Mouse (Mus musculus): ENCODE data around the gene Smyd4. TPM values are rescaled to one million over a fixed set of nuclear protein-coding genes. Genes with fewer than 3 reads are reported as not detected.
A peak's percentile ranks its signal among the peaks of the same experiment; 100 is the strongest.

The Smyd4 gene
- polyA plus RNA-seq, 1 experiment = 7.2 TPM

GRCm38 (mm10) chr11:75439951-75440350 is 91.7 kb downstream of the Smyd4 start:
- peaks cover 29% of the 10 kb centered on the region for H3K4me1 ChIP-seq (ENCODE audit: control insufficient read depth, insufficient read depth, low read length)
- 91% methylated on average over 3 of the region's 3 CpGs for WGBS
- no peaks in the 10 kb centered on the region for H3K27me3 ChIP-seq (replicated peaks; ENCODE audit: control insufficient read depth, insufficient read depth, low read length)
- H3K4me3 ChIP-seq (ENCODE audit: insufficient read depth, low read depth, low read length) = no peak overlapping the region
- peak; percentile 66 for DNase-seq
- no peak for TF ChIP-seq CTCF (conservative IDR thresholded peaks at IDR 0.05; ENCODE audit: insufficient read depth, insufficient read length, low read depth, low read length)
- no peak for TF ChIP-seq POLR2A (IDR thresholded peaks at IDR 0.05; ENCODE audit: low read depth, low read length)
- no peaks in the 10 kb centered on the region for H3K36me3 ChIP-seq (ENCODE audit: control insufficient read depth, insufficient read depth, low read length)
- no peak overlapping the region for H3K27ac ChIP-seq (ENCODE audit: insufficient read depth, low read depth, low read length)

GRCm38 (mm10) chr11:75441034-75441433 is 92.8 kb downstream of the Smyd4 start:
- WGBS = 90% methylated on average over 7 of the region's 7 CpGs
- Histone ChIP-seq H3K4me3 (ENCODE audit: insufficient read depth, low read depth, low read length) (no peak overlapping the region), H3K27me3 (replicated peaks; ENCODE audit: control insufficient read depth, insufficient read depth, low read length) (no peaks in the 10 kb centered on the region), H3K4me1 (ENCODE audit: control insufficient read depth, insufficient read depth, low read length) (peaks cover 29% of the 10 kb centered on the region), H3K27ac (ENCODE audit: insufficient read depth, low read depth, low read length) (no peak overlapping the region), H3K36me3 (ENCODE audit: control insufficient read depth, insufficient read depth, low read length) (peaks cover 7% of the 10 kb centered on the region)
- no peak for DNase-seq
- TF ChIP-seq POLR2A (IDR thresholded peaks at IDR 0.05; ENCODE audit: low read depth, low read length) = no peak
- no peak for TF ChIP-seq CTCF (conservative IDR thresholded peaks at IDR 0.05; ENCODE audit: insufficient read depth, insufficient read length, low read depth, low read length)

GRCm38 (mm10) chr11:75441601-75442000 is 93.4 kb downstream of the Smyd4 start:
- peaks cover 29% of the 10 kb centered on the region for H3K4me1 ChIP-seq (ENCODE audit: control insufficient read depth, insufficient read depth, low read length)
- WGBS = 59% methylated on average over 16 of the region's 16 CpGs
- TF ChIP-seq CTCF (conservative IDR thresholded peaks at IDR 0.05; ENCODE audit: insufficient read depth, insufficient read length, low read depth, low read length) (0 out of 2 replicates have a peak, but pooled peaks have one; percentile 9), POLR2A (IDR thresholded peaks at IDR 0.05; ENCODE audit: low read depth, low read length) (no peak)
- H3K27me3 ChIP-seq (replicated peaks; ENCODE audit: control insufficient read depth, insufficient read depth, low read length) = no peaks in the 10 kb centered on the region
- DNase-seq = peak; percentile 89
- H3K36me3 ChIP-seq (ENCODE audit: control insufficient read depth, insufficient read depth, low read length) = peaks cover 7% of the 10 kb centered on the region
- 0 out of 2 replicates have a peak overlapping the region, but pooled peaks have one; percentile 4 for H3K27ac ChIP-seq (ENCODE audit: insufficient read depth, low read depth, low read length)
- H3K4me3 ChIP-seq (ENCODE audit: insufficient read depth, low read depth, low read length) = no peak overlapping the region

GRCm38 (mm10) chr11:75443711-75444110 is 95.5 kb downstream of the Smyd4 start:
- peak overlapping the region; percentile 58 for H3K27ac ChIP-seq (ENCODE audit: insufficient read depth, low read depth, low read length)

GRCm38 (mm10) chr11:75448575-75448974 is 100.3 kb downstream of the Smyd4 start:
- Histone ChIP-seq H3K4me3 (ENCODE audit: insufficient read depth, low read depth, low read length) (no peak overlapping the region), H3K36me3 (ENCODE audit: control insufficient read depth, insufficient read depth, low read length) (peaks cover 7% of the 10 kb centered on the region), H3K27me3 (replicated peaks; ENCODE audit: control insufficient read depth, insufficient read depth, low read length) (no peaks in the 10 kb centered on the region), H3K4me1 (ENCODE audit: control insufficient read depth, insufficient read depth, low read length) (peaks cover 12% of the 10 kb centered on the region), H3K27ac (ENCODE audit: insufficient read depth, low read depth, low read length) (no peak overlapping the region)
- 79% methylated on average over 3 of the region's 3 CpGs for WGBS
- TF ChIP-seq CTCF (conservative IDR thresholded peaks at IDR 0.05; ENCODE audit: insufficient read depth, insufficient read length, low read depth, low read length) (no peak), POLR2A (IDR thresholded peaks at IDR 0.05; ENCODE audit: low read depth, low read length) (no peak)
- no peak for DNase-seq

More at GRCm38 (mm10) chr11:75443711-75444110, 95.5 kb downstream of the Smyd4 start:
- no peak overlapping the region for H3K4me3 ChIP-seq (ENCODE audit: insufficient read depth, low read depth, low read length)
- no peaks in the 10 kb centered on the region for H3K27me3 ChIP-seq (replicated peaks; ENCODE audit: control insufficient read depth, insufficient read depth, low read length)
- TF ChIP-seq POLR2A (IDR thresholded peaks at IDR 0.05; ENCODE audit: low read depth, low read length) (no peak), CTCF (conservative IDR thresholded peaks at IDR 0.05; ENCODE audit: insufficient read depth, insufficient read length, low read depth, low read length) (0 out of 2 replicates have a peak, but pooled peaks have one; percentile 14)
- WGBS = 57% methylated on average over 8 of the region's 8 CpGs
- H3K4me1 ChIP-seq (ENCODE audit: control insufficient read depth, insufficient read depth, low read length) = peaks cover 29% of the 10 kb centered on the region
- peaks cover 7% of the 10 kb centered on the region for H3K36me3 ChIP-seq (ENCODE audit: control insufficient read depth, insufficient read depth, low read length)
- peak; percentile 95 for DNase-seq

- DNase-seq = no peak
- H3K4me1 ChIP-seq (ENCODE audit: control insufficient read depth, insufficient read depth, low read length) = peaks cover 6% of the 10 kb centered on the region
- no peaks in the 10 kb centered on the region for H3K27me3 ChIP-seq (replicated peaks; ENCODE audit: control insufficient read depth, insufficient read depth, low read length)
- TF ChIP-seq POLR2A (IDR thresholded peaks at IDR 0.05; ENCODE audit: low read depth, low read length) (no peak), CTCF (conservative IDR thresholded peaks at IDR 0.05; ENCODE audit: insufficient read depth, insufficient read length, low read depth, low read length) (no peak)
- 68% methylated on average over 7 of the region's 7 CpGs for WGBS
- H3K27ac ChIP-seq (ENCODE audit: insufficient read depth, low read depth, low read length) = no peak overlapping the region
- peaks cover 7% of the 10 kb centered on the region for H3K36me3 ChIP-seq (ENCODE audit: control insufficient read depth, insufficient read depth, low read length)
- H3K4me3 ChIP-seq (ENCODE audit: insufficient read depth, low read depth, low read length) = no peak overlapping the region
Measured at GRCm38 (mm10) chr11:75449695-75450094, 101.5 kb downstream of the Smyd4 start.

GRCm38 (mm10) chr11:75450304-75450908 is 102.2 kb downstream of the Smyd4 start:
- TF ChIP-seq POLR2A (IDR thresholded peaks at IDR 0.05; ENCODE audit: low read depth, low read length) (no peak), CTCF (conservative IDR thresholded peaks at IDR 0.05; ENCODE audit: insufficient read depth, insufficient read length, low read depth, low read length) (no peak)
- no peak overlapping the region for H3K27ac ChIP-seq (ENCODE audit: insufficient read depth, low read depth, low read length)
- H3K36me3 ChIP-seq (ENCODE audit: control insufficient read depth, insufficient read depth, low read length) = peaks cover 4% of the 10 kb centered on the region
- peaks cover 13% of the 10 kb centered on the region for H3K4me1 ChIP-seq (ENCODE audit: control insufficient read depth, insufficient read depth, low read length)
- H3K27me3 ChIP-seq (replicated peaks; ENCODE audit: control insufficient read depth, insufficient read depth, low read length) = no peaks in the 10 kb centered on the region
- WGBS = 79% methylated on average over 8 of the region's 8 CpGs
- DNase-seq = no peak
- no peak overlapping the region for H3K4me3 ChIP-seq (ENCODE audit: insufficient read depth, low read depth, low read length)

Measured in kidney, adult 2 months (tissue).